Mouse (Mus musculus) right cerebral cortex, adult 18-20 months (tissue): ENCODE measurements around the gene Dapl1.

Experiments used
- DNase-seq: peaks from one replicate; pipeline ENCODE4 v3.0.0; 2022; ENCODE audit warnings: mixed read lengths

The Dapl1 gene

GRCm38 (mm10) chr2:59541121-59541887, 56.9 kb downstream of the Dapl1 start:
- peak; percentile 82 for DNase-seq

- DNase-seq = no peak
Measured at GRCm38 (mm10) chr2:59543543-59544065, 59.2 kb downstream of the Dapl1 start.

GRCm38 (mm10) chr2:59544237-59544909, 59.9 kb downstream of the Dapl1 start:
- no peak for DNase-seq

- DNase-seq = no peak
Measured at GRCm38 (mm10) chr2:59545001-59545400, 60.5 kb downstream of the Dapl1 start.

DNA sequence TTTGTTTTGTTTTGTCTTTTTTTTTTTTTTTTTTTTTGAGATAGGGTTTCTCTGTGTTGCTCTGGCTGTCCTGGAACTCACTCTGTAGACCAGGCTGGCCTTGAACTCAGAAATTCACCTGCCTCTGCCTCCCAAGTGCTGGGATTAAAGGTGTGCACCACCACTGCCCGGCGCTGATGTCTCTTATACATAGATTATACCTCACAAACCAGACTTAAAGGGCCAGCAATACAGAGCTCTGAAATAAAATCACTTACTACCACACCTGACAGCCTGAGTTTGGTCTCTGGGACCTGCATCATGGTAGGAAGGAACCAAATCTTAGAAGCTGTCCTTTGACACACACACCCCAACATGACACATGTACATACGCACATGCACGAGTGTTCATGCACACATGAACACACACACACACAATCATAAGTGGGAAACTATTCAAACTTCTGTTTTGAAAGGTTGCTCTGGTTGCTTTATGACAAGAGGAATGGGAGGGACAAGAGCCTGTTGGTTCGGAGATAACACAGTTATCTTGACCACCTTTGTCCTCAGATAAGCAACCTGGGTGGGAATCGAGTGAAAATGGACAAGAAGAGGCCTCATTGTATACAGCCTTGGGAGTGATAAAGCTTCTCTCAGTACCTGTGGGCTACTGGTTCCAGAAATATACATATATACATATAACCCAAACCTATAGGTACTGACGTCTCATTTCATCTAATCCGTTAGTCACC, 63.1 kb downstream of the Dapl1 start:
- DNase-seq = no peak

DNA sequence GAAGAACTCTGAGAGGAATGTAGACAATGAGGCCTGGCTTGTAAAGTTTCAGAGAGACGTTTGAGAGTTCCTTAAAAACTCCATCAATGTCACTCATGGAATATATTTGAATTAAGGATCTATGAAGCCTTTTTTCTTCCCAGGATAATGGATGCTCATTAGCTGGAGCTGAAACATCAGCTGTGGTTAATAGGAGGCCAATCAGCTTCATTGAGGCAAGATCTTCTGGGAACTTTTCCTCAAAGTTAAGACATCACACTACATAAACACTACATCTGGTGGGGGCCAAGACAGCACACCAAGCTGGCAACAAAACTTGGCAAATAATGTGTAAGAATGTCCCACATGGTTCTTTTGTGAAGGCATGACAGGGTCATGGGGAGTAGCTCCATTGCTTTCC, 68.3 kb downstream of the Dapl1 start:
- no peak for DNase-seq

GRCm38 (mm10) chr2:59554373-59554940, 70.0 kb downstream of the Dapl1 start:
- DNase-seq = no peak
